Mouse (Mus musculus) adrenal gland, adult 8-10 months (tissue): ENCODE results near the gene Gm20905. TPM values are rescaled to one million over a fixed set of nuclear protein-coding genes. Genes with fewer than 3 reads are reported as not detected.
"Not testable (repeated sequence)": the region's sequence is repeated elsewhere in the genome, so short reads cannot be mapped to it uniquely, and the experiment has no call there.

Experiments
- DNase-seq: peaks from one replicate; pipeline ENCODE4 v3.0.0; 2022
- total RNA-seq, 4 experiments: library from RNA; stranded (reverse); gene quantifications; 2 replicates each; pipeline ENCODE4 v1.2.4; 2022

Gene Gm20905
- total RNA-seq, result not detected

DNA sequence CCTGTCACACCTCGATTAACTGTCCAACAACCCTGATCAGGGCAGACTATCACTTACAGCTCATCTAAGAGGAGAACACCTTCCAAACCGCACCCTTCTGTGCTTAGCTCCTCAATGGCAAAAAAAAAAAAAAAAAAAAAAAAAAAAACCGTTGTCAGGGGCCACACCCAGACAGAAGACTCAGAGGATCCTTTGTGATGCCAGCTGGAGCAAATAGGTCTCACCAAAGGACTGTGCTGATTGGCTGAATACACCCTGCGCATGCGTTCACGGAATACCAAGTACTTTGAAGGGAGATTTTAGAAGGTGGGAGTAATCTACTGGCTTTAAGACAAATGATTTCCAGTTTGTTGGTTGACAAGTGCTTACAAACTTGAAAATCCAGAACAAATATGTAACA lies at the start of gene Gm20905:
Gm20905 (minus strand) TSS at position 101 of the 400 bp plus-strand sequence.
- DNase-seq, result not testable (repeated sequence)
